Mouse (Mus musculus) heart, adult 8-10 months (tissue): ENCODE data around the gene Mpp2. TPM values are rescaled to one million over a fixed set of nuclear protein-coding genes. Genes with fewer than 3 reads are reported as not detected.
A peak's percentile ranks its signal among the peaks of the same experiment; 100 is the strongest.

Experiments
- DNase-seq: peaks from one replicate; pipeline ENCODE4 v3.0.0; 2022; ENCODE audit warnings: low spot score
- total RNA-seq, 4 experiments: library from RNA; stranded (reverse); gene quantifications; 2 replicates each; pipeline ENCODE4 v1.2.4; 2022

The Mpp2 gene
- total RNA-seq: 1 to 10 TPM; 2.6 to 4.7 (median 4.3) TPM

DNA sequence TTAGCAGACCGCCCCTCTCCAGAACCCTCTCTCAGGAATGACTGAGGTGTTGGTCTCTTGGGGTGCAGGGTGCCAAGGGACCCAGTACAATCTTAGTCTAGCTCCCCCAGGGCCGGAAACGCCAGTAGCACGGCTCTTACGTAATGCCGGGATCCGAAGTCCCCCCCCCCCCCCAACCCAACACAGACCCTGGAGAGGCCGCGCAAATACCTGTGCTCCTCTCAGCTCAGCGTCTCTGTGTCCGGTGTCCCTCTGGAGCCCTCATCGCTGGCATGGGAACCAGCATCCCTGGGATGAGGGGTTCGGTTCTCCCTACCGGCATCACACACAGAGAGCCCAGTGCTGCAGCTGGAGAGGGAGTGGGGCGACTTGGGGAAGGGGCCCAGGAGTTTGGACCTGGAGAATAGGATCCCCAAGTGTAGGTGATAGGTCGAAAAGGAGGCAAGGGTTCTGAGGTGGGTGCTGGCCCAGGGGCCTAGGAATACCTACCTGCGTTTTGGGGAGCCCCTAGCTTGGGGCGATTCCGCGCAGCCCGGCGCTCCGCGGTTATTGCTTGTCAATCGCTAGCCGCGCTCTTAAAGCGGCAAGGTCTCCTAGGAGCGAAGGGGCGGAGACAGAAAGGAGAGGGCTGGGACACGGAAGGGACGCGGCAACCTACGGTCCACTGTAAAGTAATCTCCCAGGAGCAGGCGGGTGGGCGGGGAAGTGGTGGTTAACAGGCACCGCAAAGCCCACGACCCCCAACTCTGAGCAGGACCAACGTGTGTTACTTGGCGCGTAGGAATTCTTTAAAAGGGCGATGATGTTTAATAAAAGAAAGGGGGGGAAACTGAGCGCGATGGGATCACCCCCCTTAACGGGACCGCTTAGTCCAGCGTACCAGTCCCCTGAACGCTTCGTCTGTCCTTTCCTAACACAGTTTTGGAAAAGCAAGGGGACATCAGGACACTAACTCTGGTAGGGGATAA lies at the start of gene Mpp2:
Gene Mpp2, minus strand, starts transcription at position 585 of the 968 bp plus-strand sequence.
- DNase-seq: peak; percentile 74

DNA sequence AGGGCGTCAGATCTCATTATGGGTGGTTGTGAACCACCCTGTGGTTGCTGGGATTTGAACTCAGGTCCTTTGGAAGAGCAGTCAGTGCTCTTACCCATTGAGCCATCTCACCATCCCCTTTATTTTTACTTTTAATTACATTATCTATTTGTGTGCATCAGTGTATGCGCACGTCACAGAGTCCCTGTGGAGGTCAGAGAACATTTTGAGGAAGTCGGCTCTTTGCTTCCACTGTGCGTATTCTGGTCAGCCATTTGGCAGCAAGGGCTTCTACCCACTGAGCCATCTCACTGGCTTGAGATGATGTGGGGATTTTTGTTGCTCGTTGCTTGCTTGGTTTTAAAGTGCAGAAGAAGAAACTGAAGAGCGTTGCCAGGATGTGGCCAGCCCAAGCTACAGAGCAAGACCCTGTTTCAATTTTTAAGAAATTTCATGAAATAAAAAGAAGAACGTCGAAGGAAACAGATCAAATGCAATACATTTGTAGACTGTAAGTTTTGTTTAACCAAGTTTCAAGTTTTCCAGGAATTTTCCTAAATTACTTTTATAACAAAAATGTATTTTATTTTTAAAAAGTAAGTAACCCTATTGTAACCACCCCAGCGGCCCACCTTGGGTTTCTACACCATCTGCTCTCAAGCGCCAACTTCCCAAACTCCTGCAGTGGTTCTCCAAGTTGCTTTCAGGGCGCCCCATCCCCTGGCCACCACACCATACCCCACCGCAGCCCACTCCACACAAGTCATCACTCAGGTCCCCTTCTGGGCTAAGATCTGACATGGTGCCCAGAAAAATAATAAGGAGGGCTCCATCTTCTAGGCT lies 49.5 kb upstream of the Mpp2 start:
- no peak for DNase-seq

DNA sequence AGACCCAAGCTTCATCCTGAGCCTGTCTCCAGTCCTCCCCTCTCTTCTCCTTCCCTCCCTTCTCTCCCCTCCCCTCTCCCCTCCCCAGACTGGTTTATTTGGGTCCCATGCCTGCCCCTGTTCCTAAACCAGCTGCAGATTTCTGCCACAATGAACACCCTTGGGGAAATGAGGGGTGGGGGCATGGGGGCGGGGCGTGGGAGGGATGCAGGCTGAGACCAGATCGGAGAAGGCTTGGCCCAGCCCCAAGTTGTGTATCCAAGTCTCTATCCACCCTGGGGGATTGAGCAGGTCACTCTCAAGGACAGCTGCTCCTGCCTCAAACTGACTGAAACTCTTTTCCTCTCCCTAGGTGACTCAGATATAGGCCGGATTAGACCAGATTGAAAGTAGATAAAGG lies 46.2 kb upstream of the Mpp2 start:
- DNase-seq: no peak

DNA sequence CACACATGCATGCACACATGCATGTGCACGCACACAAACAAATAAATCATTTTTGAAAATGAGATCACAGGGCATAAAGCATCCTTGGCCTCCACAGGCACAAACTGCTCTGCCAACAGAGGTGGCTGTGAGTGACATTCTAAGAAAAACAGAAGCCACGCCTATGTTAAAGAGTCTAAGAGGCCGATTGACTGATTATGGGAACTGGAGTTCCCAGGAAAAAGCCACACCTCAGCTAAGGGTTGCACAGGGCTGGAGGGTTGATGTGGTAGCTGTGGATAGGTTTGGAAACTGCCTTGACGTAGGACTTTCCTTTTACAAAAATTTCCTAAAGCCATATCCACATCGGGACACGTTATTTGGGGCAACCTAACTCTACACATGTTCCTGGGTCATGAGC lies 29.1 kb upstream of the Mpp2 start:
- no peak for DNase-seq

DNA sequence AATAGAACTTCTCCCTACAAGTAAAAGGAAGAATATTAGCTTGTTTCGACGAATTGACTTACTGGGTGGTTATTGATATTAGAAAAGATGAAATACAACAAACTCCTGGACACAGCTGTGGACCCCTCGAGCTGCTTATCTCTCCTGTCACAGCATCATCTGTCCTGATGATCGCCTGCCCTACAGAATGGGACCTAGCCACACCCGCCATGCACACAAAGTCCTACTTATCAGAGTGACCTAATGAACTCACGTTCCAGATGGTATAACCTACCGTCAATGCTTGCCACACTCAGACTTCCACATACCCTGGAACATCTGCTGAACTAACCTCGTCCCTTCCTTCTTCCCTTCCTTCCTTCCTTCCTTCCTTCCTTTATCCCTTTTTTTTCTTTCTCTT lies 27.9 kb upstream of the Mpp2 start:
- DNase-seq: no peak

DNA sequence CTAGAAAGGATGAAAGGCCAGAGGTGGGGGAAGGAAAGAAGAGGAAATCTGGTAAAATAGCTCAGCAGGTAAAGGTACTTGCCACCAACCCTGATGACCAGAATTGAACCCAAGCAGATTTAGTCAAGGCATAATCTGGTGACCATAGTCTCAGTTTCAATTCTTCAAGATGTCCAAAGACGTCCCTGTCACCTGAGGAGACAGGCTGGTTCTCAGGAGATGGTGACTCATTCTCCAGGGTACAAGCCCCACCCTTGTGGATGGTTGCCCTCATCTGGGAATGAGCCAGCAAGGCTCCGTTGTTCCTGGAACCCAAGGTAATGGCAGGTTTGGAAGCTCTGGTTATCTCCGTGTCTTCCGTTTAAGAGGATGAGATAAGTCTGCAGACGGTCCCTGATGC lies 23.3 kb upstream of the Mpp2 start:
- no peak for DNase-seq

DNA sequence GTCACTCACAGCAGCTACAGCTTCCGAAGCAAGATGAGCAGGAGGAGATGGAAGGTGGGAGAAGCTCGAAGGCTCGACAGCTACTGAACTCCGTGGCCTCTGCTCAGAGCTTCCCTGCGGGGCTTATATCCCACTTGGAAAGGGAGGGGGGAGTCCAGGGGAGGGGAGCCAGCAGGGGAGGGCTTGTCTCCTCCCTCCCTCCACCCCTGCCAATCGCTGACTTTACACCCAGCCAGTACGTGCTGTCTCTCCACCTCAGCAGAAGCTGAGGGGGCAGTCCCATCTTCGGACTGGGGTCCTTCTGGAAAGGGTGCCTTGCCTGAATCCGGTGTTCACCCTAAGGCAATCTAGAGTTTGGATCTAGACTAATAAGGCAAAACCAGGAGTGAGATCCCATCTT lies 19.4 kb upstream of the Mpp2 start, which contains the start of gene Pyy:
Gene Pyy, minus strand, starts transcription at position 101 of the 400 bp plus-strand sequence.
- no peak for DNase-seq

DNA sequence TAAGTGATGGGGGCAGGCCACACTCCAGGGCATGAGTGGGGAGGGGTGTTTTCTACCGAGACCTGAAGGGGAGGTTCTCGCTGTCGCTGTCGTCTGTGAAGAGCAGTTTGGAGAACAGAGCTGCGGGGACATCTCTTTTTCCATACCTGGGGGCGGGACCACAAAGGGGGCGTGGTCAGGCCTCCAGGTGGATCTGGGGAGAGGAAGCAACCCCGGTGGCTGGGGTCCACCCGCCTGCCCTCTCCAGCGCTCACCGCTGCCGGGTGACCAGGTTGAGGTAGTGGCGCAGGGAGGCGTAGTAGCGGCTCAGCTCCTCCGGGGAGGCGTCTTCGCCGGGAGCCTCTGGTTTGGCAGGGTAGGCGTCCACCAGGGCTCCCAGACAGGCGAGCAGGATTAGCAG lies 18.6 kb upstream of the Mpp2 start:
- no peak for DNase-seq

DNA sequence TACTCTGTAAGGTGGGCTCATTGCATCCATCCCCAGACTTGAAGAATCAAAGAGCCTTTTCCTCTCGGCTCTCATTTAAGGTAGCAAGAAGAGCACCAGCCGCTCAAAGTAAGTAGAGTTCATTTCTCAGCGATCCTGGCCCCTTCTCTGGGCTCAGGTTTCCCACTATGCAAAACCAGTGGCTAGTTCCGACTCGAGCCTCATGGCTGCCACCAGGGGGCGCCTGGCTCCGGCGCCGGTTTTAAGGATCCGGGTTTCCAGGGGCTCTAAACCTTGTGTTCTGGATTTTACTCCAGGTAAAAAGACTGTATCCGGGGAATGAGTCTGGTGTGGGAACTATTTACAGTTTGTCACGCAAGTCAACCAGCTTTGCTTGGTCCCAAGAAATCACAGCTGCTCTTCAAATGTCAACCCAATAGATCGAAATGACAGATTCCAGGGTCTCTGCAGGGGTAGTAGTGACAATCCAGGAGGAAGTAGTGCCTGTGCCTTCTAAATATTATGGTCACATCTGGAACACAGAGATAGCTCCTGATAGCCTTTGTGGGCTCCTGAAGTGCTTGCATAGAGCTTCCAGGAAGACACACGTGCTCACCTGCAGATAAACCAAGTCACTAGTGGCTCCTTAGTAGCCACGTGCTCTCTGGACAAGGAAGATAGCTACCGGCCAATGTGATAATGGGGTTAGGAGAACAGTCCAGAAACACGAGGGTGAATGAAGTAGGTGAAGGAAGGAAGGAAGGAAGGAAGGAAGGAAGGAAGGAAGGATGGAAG lies 14.4 kb upstream of the Mpp2 start:
- peak; percentile 18 for DNase-seq

DNA sequence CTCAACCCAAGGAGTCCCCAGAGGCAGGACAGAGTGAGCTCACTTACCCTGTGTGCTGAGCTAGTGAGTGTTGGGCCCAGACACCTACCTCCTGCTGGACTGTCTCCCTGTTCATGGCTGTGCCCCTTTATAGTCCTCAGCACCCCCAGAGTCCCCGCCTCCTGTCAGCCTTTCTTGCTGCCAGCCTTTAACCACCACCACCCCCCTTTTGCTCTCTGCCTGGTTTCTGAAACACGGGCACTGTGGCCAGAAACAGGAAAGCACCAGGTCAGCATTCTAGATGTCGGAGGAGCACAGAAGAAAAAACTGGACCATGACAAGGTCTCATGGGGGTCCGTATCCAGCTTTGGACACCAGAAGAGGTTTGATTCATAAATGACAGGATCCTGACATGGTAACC lies 12.9 kb upstream of the Mpp2 start, which contains the start of gene Ppy:
Gene Ppy, minus strand, starts transcription at position 101 of the 400 bp plus-strand sequence.
- DNase-seq: no peak

DNA sequence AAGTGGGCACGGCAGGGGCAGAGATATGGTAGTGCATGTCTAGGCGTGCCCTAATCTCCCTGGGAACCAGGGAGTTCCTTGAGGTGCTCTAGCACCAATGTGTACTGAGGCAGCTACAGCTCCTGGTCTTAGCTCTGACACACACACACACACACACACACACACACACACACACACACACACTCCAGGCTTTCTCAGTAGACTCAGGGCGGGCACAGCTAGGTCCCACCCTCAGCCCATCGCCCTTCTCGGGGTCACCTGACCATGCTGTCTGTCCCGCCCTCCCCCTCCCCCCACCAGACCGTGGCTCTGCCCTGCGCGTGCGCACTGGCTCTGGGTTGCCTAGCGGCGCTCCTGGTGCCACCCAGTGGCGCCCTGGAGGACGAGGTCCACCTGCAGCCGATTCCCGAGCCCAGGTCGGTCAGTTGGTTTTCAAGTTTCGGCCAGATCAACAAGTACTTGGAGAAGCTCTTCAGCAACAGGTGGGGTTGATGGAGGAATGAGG lies 8.6 kb upstream of the Mpp2 start:
- DNase-seq: no peak

DNA sequence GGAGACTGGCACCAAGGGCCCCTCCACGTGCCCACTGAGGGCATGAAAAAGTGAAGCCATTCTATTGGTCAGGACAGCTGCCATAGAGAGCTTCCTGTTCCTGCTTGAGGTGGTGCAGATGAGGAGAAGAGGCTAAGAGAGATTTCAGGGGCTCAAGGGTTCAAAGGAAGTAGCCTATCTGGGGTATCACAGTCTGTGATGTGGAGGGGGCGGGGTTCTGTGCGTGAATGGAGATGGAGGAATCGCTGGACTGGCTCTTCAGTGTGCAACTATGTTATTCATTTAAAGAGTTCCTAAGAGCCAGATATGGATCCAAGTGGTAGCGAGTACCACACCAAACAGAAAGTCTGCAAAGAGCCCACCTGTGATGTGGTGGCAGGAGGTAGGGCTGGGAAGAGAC lies 8.1 kb upstream of the Mpp2 start:
- no peak for DNase-seq

DNA sequence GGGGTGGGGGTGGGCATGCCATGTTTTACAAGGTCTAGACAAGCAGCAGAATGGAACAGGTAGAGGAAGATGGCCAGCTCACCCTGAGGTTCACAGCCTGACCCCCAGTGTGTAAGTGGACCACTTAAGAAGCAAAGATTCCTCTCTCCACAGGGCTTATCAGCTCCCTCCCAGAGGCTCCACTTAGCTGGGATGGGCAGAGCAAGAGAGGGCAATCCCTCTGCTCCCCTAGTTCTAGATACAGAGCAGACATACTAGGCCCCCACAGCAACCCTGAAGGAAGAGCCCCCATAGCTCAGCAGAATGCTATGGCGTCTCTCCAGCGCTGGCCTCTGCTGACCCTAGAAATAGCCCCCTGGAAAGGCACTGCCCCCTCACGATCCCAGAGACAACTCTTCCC lies 7.4 kb upstream of the Mpp2 start:
- DNase-seq: no peak

DNA sequence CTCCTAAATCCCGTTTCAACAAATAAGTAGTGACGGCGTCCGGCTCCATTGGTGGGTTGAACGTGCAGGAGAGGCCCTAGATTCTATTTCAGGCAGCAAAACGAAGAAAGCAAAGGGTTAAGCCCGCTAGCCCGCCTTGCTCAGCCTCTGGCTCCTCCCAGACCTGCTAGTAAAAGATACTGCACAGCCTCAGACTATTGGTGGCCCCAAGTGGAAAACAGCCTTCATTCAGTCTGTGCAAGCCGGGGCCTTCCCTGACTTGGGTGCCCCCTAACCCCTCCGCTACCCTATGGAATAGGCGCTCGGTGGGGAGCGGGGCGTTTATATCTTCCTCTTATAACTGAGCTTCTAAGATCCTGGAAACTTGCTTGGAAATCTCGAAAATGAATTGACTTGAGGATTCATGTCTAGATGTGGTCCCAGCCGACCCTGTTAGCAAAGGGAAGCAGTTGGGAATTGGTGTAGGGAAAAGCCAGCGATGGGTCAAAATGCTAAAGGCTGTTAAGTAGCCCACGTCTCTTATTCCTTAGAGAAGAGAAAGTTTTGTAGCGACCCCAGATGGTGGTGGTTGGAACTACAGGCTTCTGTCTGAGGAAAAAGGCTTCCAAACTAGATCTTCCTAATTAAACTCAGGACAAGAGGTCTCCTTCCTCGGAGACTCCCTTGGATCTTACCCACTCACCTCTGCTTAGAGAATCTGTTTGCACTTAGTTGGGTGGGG lies 933 bp upstream of the Mpp2 start:
- DNase-seq: peak; percentile 55

DNA sequence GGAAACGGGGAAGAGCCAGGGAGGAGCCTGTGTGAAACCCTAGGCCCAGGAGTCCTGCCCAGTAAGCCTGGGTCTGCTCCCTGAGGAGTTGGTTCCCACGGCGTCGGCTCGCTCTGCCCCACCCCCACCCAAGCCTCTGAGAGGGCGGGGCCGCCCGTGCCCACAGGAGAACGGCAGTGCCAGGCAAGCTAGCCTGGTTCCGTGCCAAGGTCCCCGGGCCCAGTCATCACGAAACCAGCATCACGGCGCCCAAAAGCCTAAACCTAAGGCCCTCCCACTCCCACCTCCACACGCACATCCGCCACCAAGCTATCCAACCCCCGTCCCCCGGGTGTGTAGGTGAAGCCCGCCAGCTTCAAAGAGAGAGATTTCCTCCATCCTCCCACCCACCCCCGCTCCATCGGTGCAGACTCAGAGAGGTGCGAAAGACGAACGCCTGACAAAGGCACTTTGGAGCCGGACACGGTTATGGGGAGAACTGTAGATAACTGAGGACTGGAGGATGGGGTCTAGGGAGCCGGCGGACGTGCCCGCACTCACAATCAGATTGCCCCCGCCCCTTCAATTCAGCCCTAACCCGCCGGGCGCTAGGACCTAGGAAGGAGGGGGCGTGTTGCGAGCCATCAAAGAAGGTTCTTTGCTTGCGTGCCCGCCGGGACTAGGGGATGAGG lies 1.1 kb downstream of the Mpp2 start:
- DNase-seq: peak; percentile 41

DNA sequence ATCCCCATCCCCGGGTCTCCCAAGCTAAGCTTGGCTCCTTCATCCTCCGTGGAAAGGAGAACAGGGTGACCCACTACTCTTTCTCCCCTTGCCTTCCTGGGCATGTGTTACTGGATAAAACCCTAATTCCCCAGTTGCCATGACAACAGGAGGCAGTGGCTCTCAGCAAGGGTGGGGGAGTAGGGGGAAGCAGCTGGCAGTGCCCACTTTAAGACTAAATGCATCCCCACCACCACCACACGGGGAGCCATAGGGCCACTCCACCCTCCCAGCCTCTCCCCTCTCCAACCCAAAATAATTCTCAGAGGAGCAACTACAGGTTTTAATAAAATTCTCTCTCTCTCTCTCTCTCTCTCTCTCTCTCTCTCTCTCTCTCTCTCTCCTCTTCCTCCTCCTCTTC lies 2.0 kb downstream of the Mpp2 start:
- DNase-seq: no peak

DNA sequence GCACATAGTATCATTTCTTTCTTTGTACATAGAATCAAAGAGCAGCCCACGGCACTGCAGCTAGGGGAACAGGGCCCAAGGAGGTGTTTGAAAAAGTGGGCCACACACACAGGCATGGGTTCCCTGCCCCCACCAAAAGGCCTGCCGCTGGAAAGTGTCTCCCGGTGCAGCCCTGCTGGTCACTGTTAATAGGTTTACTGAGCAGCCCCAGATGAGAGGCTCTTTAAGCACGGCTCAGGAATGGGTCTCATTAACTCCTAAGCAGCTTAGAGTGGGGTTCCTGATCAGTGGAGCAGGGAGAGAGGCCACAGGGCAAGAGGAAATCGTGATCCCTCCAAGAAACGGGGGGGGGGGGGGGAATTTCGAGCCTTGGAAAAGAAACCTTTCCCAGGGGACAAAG lies 4.2 kb downstream of the Mpp2 start:
- no peak for DNase-seq

DNA sequence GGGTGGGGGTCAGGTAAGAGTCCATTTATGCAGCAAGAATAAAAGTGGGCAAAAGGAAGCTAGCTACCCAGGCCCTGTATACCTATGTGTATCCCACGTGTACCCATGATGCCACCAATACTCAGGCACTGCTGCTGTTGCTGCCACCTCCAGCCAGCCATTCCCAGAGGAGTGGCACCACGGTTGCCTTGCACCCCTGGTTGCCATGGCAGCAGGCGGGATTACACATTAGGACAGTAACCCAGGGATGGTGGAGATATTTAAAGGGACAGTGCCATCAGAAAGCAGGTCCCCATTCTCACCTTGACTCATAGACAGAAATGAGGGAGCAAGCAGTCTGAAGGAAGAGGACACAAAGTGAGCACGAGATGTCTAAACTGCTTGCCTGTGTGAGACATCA lies 5.1 kb downstream of the Mpp2 start:
- no peak for DNase-seq

DNA sequence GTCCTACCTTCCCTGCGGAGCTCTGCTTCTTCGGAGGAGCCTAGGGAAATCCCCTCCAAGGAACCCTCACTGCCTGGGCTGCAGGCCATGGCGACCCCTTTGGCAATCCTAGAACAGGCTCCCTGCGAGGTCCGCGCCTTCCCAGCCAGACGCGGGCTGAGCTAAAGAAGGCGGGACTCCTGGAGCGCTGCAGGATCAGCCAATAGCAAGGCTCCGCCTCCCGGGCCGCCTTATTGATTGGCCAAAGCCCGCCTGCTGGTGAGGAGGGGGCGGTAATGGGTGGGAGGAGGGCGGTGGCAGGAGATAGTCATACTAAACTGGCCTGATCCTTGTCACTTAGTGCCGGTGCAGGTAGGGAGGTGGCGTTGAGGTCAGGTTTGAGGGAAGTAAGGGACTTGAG lies 6.0 kb downstream of the Mpp2 start:
- no peak for DNase-seq

DNA sequence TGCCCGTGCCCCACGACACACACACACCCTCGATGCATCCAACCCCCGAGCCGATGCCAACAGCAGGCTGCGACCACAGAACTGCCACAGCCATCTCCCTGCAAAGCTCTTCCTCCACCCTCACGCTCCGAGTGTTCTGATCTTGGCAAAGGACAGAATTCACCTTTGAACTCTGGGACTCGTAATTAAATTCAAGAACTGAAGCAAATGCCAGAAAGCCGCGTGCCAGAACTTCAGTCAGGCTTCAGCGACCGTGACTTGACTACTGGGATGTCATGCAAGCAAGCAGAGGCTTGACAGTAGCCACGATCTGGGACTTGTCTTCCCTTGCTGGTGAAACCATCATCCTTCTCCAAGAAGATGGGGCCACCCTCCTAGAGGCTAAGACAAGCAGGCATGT lies 14.6 kb downstream of the Mpp2 start:
- no peak for DNase-seq
